Mouse (Mus musculus) kidney, postnatal 0 days (tissue): ENCODE data around the gene Smad1. TPM values are rescaled to one million over a fixed set of nuclear protein-coding genes. Genes with fewer than 3 reads are reported as not detected.
"Not testable (repeated sequence)": the region's sequence is repeated elsewhere in the genome, so short reads cannot be mapped to it uniquely, and the experiment has no call there.

ENCODE experiments used
- ATAC-seq: fragments of 200-750 bp; cut with Nextera tagmentation; replicated peaks from 2 replicates; pipeline ENCODE4 v1.8.0; 2017; ENCODE audit warnings: low read depth, moderate number of reproducible peaks, moderate TSS enrichment, moderate library complexity; ENCODE audit not compliant: low FRiP score
- DNase-seq: peaks from one replicate; pipeline ENCODE4 v3.0.0-alpha.2; 2016; ENCODE audit warnings: low spot score
- H3K27ac ChIP-seq: fragments of 300-500 bp; sonication (generic); 2 replicates; pipeline ENCODE4 v1.5.1; 2014; ENCODE audit warnings: mild to moderate bottlenecking
- H3K27me3 ChIP-seq: fragments of 300-500 bp; sonication (generic); 2 replicates; pipeline ENCODE4 v1.6.1; 2014; ENCODE audit warnings: low read length, mixed read lengths; ENCODE audit not compliant: insufficient read depth
- H3K36me3 ChIP-seq: fragments of 300-500 bp; sonication (generic); 2 replicates; pipeline ENCODE4 v1.6.1; 2014; ENCODE audit warnings: low read length, mixed read lengths; ENCODE audit not compliant: insufficient read depth
- H3K4me1 ChIP-seq: fragments of 300-500 bp; sonication (generic); replicated peaks from 2 replicates; pipeline ENCODE4 v1.6.1; 2014; ENCODE audit warnings: antibody characterized with exemption, low read length, mixed read lengths; ENCODE audit not compliant: insufficient read depth
- H3K4me2 ChIP-seq: fragments of 300-500 bp; sonication (generic); 2 replicates; pipeline ENCODE4 v1.6.1; 2014; ENCODE audit warnings: mild to moderate bottlenecking, low read length, moderate library complexity, mixed read lengths
- H3K4me3 ChIP-seq: fragments of 300-500 bp; sonication (generic); replicated peaks from 2 replicates; pipeline ENCODE4 v1.5.1; 2014; ENCODE audit warnings: low read depth, low read length
- H3K9ac ChIP-seq: fragments of 300-500 bp; sonication (generic); 2 replicates; pipeline ENCODE4 v1.6.1; 2014; ENCODE audit warnings: low read depth, low read length
- H3K9me3 ChIP-seq: fragments of 300-500 bp; sonication (generic); replicated peaks from 2 replicates; pipeline ENCODE4 v1.6.1; 2016; ENCODE audit warnings: low read length, inconsistent platforms, mixed read lengths
- CTCF ChIP-seq: IDR thresholded peaks from 2 replicates; pipeline ENCODE4 v1.5.1; 2016; ENCODE audit warnings: antibody characterized with exemption, low read depth, mild to moderate bottlenecking, moderate library complexity
- WGBS: fragments of 180-500 bp; shearing (Covaris S2); extraction: QIAGEN DNeasy Blood & Tissue Kit; methylation state at CpG from one replicate; pipeline ENCODE4 v1.1.7; 2014; 5-methylcytosine and 5-hydroxymethylcytosine counted together
- polyA plus RNA-seq: library from polyadenylated mRNA; unstranded; fragments of >200 nt; fragmentation: Nextera tagmentation; extraction: Ambion mirVana; gene quantifications from 2 replicates; pipeline ENCODE4 v1.2.1, GENCODE M21; 2015

Gene Smad1
- 34.3 and 36.6 TPM in 2 replicates for polyA plus RNA-seq

GRCm38 (mm10) chr8:79398994-79399650 lies at the start of gene Smad1:
Gene Smad1, minus strand, starts transcription at chr8:79399518.
- H3K4me1 ChIP-seq, result peaks cover 11% of the 10 kb centered on the region
- peak within 1 kb of the TSS; percentile 68 for H3K4me2 ChIP-seq
- no peaks in the 10 kb centered on the region for H3K36me3 ChIP-seq
- DNase-seq, result peak; percentile 95
- H3K27me3 ChIP-seq, result no peaks in the 10 kb centered on the region
- peak within 1 kb of the TSS; percentile 96 for H3K27ac ChIP-seq
- peak; percentile 94 for ATAC-seq
- TF ChIP-seq CTCF, result no peak
- no peaks in the 10 kb centered on the region for H3K9me3 ChIP-seq
- 0% methylated on average over 53 of the region's 80 CpGs for WGBS
- peak within 1 kb of the TSS; percentile 86 for H3K4me3 ChIP-seq
- peak within 1 kb of the TSS; percentile 99 for H3K9ac ChIP-seq

- Histone ChIP-seq H3K9me3 (no peaks in the 10 kb centered on the region), H3K36me3 (no peaks in the 10 kb centered on the region), H3K4me2 (no peak overlapping the region), H3K4me3 (no peak overlapping the region), H3K27me3 (no peaks in the 10 kb centered on the region), H3K9ac (no peak overlapping the region), H3K27ac (no peak overlapping the region), H3K4me1 (no peaks in the 10 kb centered on the region)
- 75% methylated on average over 10 of the region's 10 CpGs for WGBS
- no peak for TF ChIP-seq CTCF
- DNase-seq (no peak), ATAC-seq (no peak)
Observed at GRCm38 (mm10) chr8:79447260-79447853, 48.0 kb upstream of the Smad1 start.

- ATAC-seq, result no peak
- DNase-seq, result no peak
- H3K4me1 ChIP-seq, result no peaks in the 10 kb centered on the region
- H3K4me3 ChIP-seq, result no peak overlapping the region
- no peak overlapping the region for H3K4me2 ChIP-seq
- no peaks in the 10 kb centered on the region for H3K27me3 ChIP-seq
- 85% methylated on average over 14 of the region's 14 CpGs for whole genome bisulfite sequencing
- H3K36me3 ChIP-seq, result no peaks in the 10 kb centered on the region
- H3K27ac ChIP-seq, result no peak overlapping the region
- H3K9me3 ChIP-seq, result no peaks in the 10 kb centered on the region; the same call in 1 of the 2 replicates
- H3K9ac ChIP-seq, result no peak overlapping the region
- no peak for TF ChIP-seq CTCF
Observed at GRCm38 (mm10) chr8:79443460-79444098, 44.3 kb upstream of the Smad1 start.

GRCm38 (mm10) chr8:79433953-79434500 lies 34.7 kb upstream of the Smad1 start:
- no peak for TF ChIP-seq CTCF
- H3K9me3 ChIP-seq, result no peaks in the 10 kb centered on the region
- H3K27ac ChIP-seq, result no peak overlapping the region
- H3K4me1 ChIP-seq, result no peaks in the 10 kb centered on the region
- DNase-seq (no peak), ATAC-seq (no peak)
- H3K9ac ChIP-seq, result no peak overlapping the region
- H3K4me2 ChIP-seq, result no peak overlapping the region
- H3K36me3 ChIP-seq, result no peaks in the 10 kb centered on the region
- whole genome bisulfite sequencing, result 51% methylated on average over 4 of the region's 4 CpGs
- H3K4me3 ChIP-seq, result no peak overlapping the region
- H3K27me3 ChIP-seq, result no peaks in the 10 kb centered on the region

- Histone ChIP-seq H3K27me3 (no peaks in the 10 kb centered on the region), H3K4me1 (no peaks in the 10 kb centered on the region; the same call in 1 of the 2 replicates), H3K4me2 (no peak overlapping the region), H3K9ac (no peak overlapping the region), H3K9me3 (no peaks in the 10 kb centered on the region), H3K4me3 (no peak overlapping the region), H3K27ac (no peak overlapping the region), H3K36me3 (no peaks in the 10 kb centered on the region)
- DNase-seq (peak; percentile 40), ATAC-seq (no peak)
- 68% methylated on average over 5 of the region's 5 CpGs for WGBS
- TF ChIP-seq CTCF, result no peak
Observed at GRCm38 (mm10) chr8:79414907-79415306, 15.6 kb upstream of the Smad1 start.

- no peak overlapping the region for H3K4me2 ChIP-seq
- H3K36me3 ChIP-seq, result no peaks in the 10 kb centered on the region
- H3K27me3 ChIP-seq, result no peaks in the 10 kb centered on the region
- TF ChIP-seq CTCF, result no peak
- no peak overlapping the region for H3K9ac ChIP-seq
- H3K27ac ChIP-seq, result no peak overlapping the region
- WGBS, result 72% methylated on average over 1 of the region's 1 CpGs
- no peaks in the 10 kb centered on the region; the same call in 1 of the 2 replicates for H3K4me1 ChIP-seq
- no peak overlapping the region for H3K4me3 ChIP-seq
- DNase-seq, result no peak
- H3K9me3 ChIP-seq, result no peaks in the 10 kb centered on the region
- ATAC-seq, result no peak
Observed at GRCm38 (mm10) chr8:79410501-79410900, 11.2 kb upstream of the Smad1 start.

GRCm38 (mm10) chr8:79407356-79407755 lies 8.0 kb upstream of the Smad1 start:
- H3K27me3 ChIP-seq, H3K9me3 ChIP-seq, H3K9ac ChIP-seq, DNase-seq, H3K4me1 ChIP-seq, H3K36me3 ChIP-seq, H3K4me3 ChIP-seq, H3K27ac ChIP-seq, ATAC-seq, H3K4me2 ChIP-seq: not testable (repeated sequence)
- 65% methylated on average over 1 of the region's 1 CpGs for WGBS
